Comparison of ENCODE assay signal across 15 mouse cellular contexts in genomic region chr4:139095406-139095805, GRCm38 (mm10). TPM values are rescaled to one million over a fixed set of nuclear protein-coding genes. Genes with fewer than 3 reads are reported as not detected.
A peak's percentile ranks its signal among the peaks of the same experiment; 100 is the strongest.
DNase-seq lines count a peak whose midpoint lies in the region; ATAC-seq lines count a peak whose summit lies in the region.
"Had no signal": no experiment of that assay in that cellular context is flagged by ENCODE, and none has a peak within 500 bp of the region (broad histone marks: within the 10 kb centered on the region; RNA-seq: fewer than 3 reads in every experiment).

No protein-coding gene starts in this region.

- peaks cover 7% of the 10 kb centered on the region; the same call in 1 of the 2 replicates for H3K9me3 ChIP-seq in embryonic facial prominence, embryonic 14.5 days (ENCODE audit: control insufficient read depth, low read length)
- H3K9me3 ChIP-seq in embryonic facial prominence, embryonic 10.5 days = peaks cover 11% of the 10 kb centered on the region; the same call in 1 of the 2 replicates
- H3K9me3 ChIP-seq in kidney, embryonic 14.5 days (ENCODE audit: control insufficient read depth, low read length) = no peaks in the 10 kb centered on the region; the same call in 1 of the 2 replicates
- H3K9me3 ChIP-seq in lung, embryonic 16.5 days (ENCODE audit: control insufficient read depth, low read length) = no peaks in the 10 kb centered on the region
- no peaks in the 10 kb centered on the region; the same call in 1 of the 2 replicates for H3K9me3 ChIP-seq in hindbrain, embryonic 13.5 days
- H3K9me3 ChIP-seq: heart, embryonic 13.5 days; hindbrain, embryonic 15.5 days had no signal

- no peaks in the 10 kb centered on the region for H3K36me3 ChIP-seq in embryonic facial prominence, embryonic 14.5 days (ENCODE audit: control insufficient read depth, insufficient read depth, low read length)
- H3K36me3 ChIP-seq in embryonic facial prominence, embryonic 10.5 days (replicated peaks) = peaks cover 6% of the 10 kb centered on the region
- H3K36me3 ChIP-seq in kidney, embryonic 14.5 days (ENCODE audit: control insufficient read depth, insufficient read depth, low read length) = no peaks in the 10 kb centered on the region
- H3K36me3 ChIP-seq in lung, embryonic 16.5 days (ENCODE audit: control insufficient read depth, insufficient read depth, low read length) = no peaks in the 10 kb centered on the region
- H3K36me3 ChIP-seq in hindbrain, embryonic 13.5 days = no peaks in the 10 kb centered on the region
- H3K36me3 ChIP-seq: heart, embryonic 13.5 days; hindbrain, embryonic 15.5 days; midbrain, embryonic 10.5 days had no signal

- peaks cover 16% of the 10 kb centered on the region; the same call in 1 of the 2 replicates for H3K4me1 ChIP-seq in embryonic facial prominence, embryonic 14.5 days (ENCODE audit: control insufficient read depth, insufficient read depth, low read length)
- peaks cover 40% of the 10 kb centered on the region for H3K4me1 ChIP-seq in embryonic facial prominence, embryonic 10.5 days
- H3K4me1 ChIP-seq in kidney, embryonic 14.5 days (ENCODE audit: control insufficient read depth, insufficient read depth, low read length) = peaks cover 22% of the 10 kb centered on the region
- peaks cover 25% of the 10 kb centered on the region for H3K4me1 ChIP-seq in lung, embryonic 16.5 days (replicated peaks; ENCODE audit: control insufficient read depth, insufficient read depth, low read length)
- H3K4me1 ChIP-seq in hindbrain, embryonic 13.5 days (replicated peaks) = peaks cover 32% of the 10 kb centered on the region

- no peak for ATAC-seq in embryonic facial prominence, embryonic 14.5 days (ENCODE audit: low read depth)
- ATAC-seq in kidney, embryonic 14.5 days (ENCODE audit: low FRiP score, low TSS enrichment) = 0 out of 2 replicates have a peak, but pooled peaks have one; percentile 6
- ATAC-seq in lung, embryonic 16.5 days (ENCODE audit: low read depth) = peak; percentile 31
- no peak for ATAC-seq in hindbrain, embryonic 13.5 days (ENCODE audit: low FRiP score)
- ATAC-seq: forebrain, embryonic 16.5 days had no signal

- DNase-seq in embryonic facial prominence, embryonic 14.5 days (ENCODE audit: low spot score) = peak; percentile 29
- no peak for DNase-seq in embryonic facial prominence, embryonic 10.5 days (ENCODE audit: low spot score)
- DNase-seq in MN1 (ENCODE audit: low spot score) = peak; percentile 53
- DNase-seq in spleen, adult 12 weeks (ENCODE audit: low spot score) = no peak
- no peak for DNase-seq in heart, adult 11 months
- DNase-seq: gastrocnemius, postnatal 25 days had no signal

- H3K27ac ChIP-seq in embryonic facial prominence, embryonic 14.5 days (replicated peaks; ENCODE audit: low read depth, low read length) = 0 out of 2 replicates have a peak overlapping the region, but pooled peaks have one; percentile 21
- no peak overlapping the region for H3K27ac ChIP-seq in embryonic facial prominence, embryonic 10.5 days (replicated peaks)
- no peak overlapping the region for H3K27ac ChIP-seq in kidney, embryonic 14.5 days (ENCODE audit: low read depth, low read length)
- peak overlapping the region; percentile 78 for H3K27ac ChIP-seq in lung, embryonic 16.5 days (ENCODE audit: low read length)
- no peak overlapping the region for H3K27ac ChIP-seq in hindbrain, embryonic 13.5 days
- H3K27ac ChIP-seq: heart, embryonic 13.5 days; hindbrain, embryonic 15.5 days; midbrain, embryonic 10.5 days had no signal

- no peak overlapping the region for H3K4me3 ChIP-seq in embryonic facial prominence, embryonic 14.5 days (ENCODE audit: low read depth, low read length)
- no peak overlapping the region for H3K4me3 ChIP-seq in embryonic facial prominence, embryonic 10.5 days
- no peak overlapping the region for H3K4me3 ChIP-seq in kidney, embryonic 14.5 days (ENCODE audit: low read length)
- no peak overlapping the region for H3K4me3 ChIP-seq in lung, embryonic 16.5 days (ENCODE audit: low read length)
- no peak overlapping the region for H3K4me3 ChIP-seq in hindbrain, embryonic 13.5 days
- H3K4me3 ChIP-seq: heart, embryonic 13.5 days; hindbrain, embryonic 15.5 days; midbrain, embryonic 10.5 days had no signal

- 33% methylated on average over 1 of the region's 1 CpGs for WGBS in embryonic facial prominence, embryonic 14.5 days
- 48% methylated on average over 1 of the region's 1 CpGs for WGBS in embryonic facial prominence, embryonic 10.5 days
- WGBS in kidney, embryonic 14.5 days = 45% methylated on average over 1 of the region's 1 CpGs
- 0% methylated on average over 1 of the region's 1 CpGs for WGBS in lung, embryonic 16.5 days
- WGBS in hindbrain, embryonic 13.5 days = 74% methylated on average over 1 of the region's 1 CpGs

- 0 out of 2 replicates have a peak, but pooled peaks cover 4% of the 10 kb centered on the region for H3K27me3 ChIP-seq in embryonic facial prominence, embryonic 14.5 days (replicated peaks; ENCODE audit: control insufficient read depth, insufficient read depth, low read length)
- peaks cover 49% of the 10 kb centered on the region for H3K27me3 ChIP-seq in embryonic facial prominence, embryonic 10.5 days (replicated peaks; ENCODE audit: low read depth, poor library complexity, severe bottlenecking)
- H3K27me3 ChIP-seq in kidney, embryonic 14.5 days (ENCODE audit: control insufficient read depth, insufficient read depth, low read length) = 0 out of 2 replicates have a peak, but pooled peaks cover 3% of the 10 kb centered on the region
- H3K27me3 ChIP-seq in lung, embryonic 16.5 days (ENCODE audit: control insufficient read depth, insufficient read depth, low read depth, low read length) = peaks cover 7% of the 10 kb centered on the region; the same call in 1 of the 2 replicates
- peaks cover 58% of the 10 kb centered on the region for H3K27me3 ChIP-seq in hindbrain, embryonic 13.5 days

- no peak overlapping the region for H3K4me2 ChIP-seq in embryonic facial prominence, embryonic 14.5 days (ENCODE audit: low read depth, low read length)
- no peak overlapping the region for H3K4me2 ChIP-seq in kidney, embryonic 14.5 days (replicated peaks; ENCODE audit: low read depth, low read length)
- H3K4me2 ChIP-seq in lung, embryonic 16.5 days (ENCODE audit: low read depth, low read length) = no peak overlapping the region
- H3K4me2 ChIP-seq in hindbrain, embryonic 13.5 days = no peak overlapping the region
- H3K4me2 ChIP-seq: heart, embryonic 13.5 days; hindbrain, embryonic 15.5 days had no signal

- H3K9ac ChIP-seq in embryonic facial prominence, embryonic 14.5 days (ENCODE audit: low read depth, low read length) = no peak overlapping the region
- no peak overlapping the region for H3K9ac ChIP-seq in kidney, embryonic 14.5 days (ENCODE audit: low read depth, low read length)
- H3K9ac ChIP-seq in lung, embryonic 16.5 days (ENCODE audit: low read length) = no peak overlapping the region
- no peak overlapping the region for H3K9ac ChIP-seq in hindbrain, embryonic 13.5 days
- H3K9ac ChIP-seq: heart, embryonic 13.5 days; hindbrain, embryonic 15.5 days had no signal

RNA-seq across cellular contexts. Expression of gene Nbl1, which starts 2.6 kb away (rescaled TPM):
- 124 and 133 TPM in 2 replicates for polyA plus RNA-seq in embryonic facial prominence, embryonic 14.5 days (2014; fragmentation: Nextera tagmentation; extraction: Ambion mirVana)
- polyA plus RNA-seq in embryonic facial prominence, embryonic 10.5 days (2016; fragmentation: Nextera tagmentation; extraction: Ambion mirVana) = 51.7 and 80.8 TPM in 2 replicates
- polyA plus RNA-seq in kidney, embryonic 14.5 days (2014; fragmentation: Nextera tagmentation; extraction: Ambion mirVana) = 15.5 and 22.3 TPM in 2 replicates
- 57.4 and 70.9 TPM in 2 replicates for polyA plus RNA-seq in lung, embryonic 16.5 days (2015; fragmentation: Nextera tagmentation; extraction: Ambion mirVana)
- 40.8 and 45.3 TPM in 2 replicates for polyA plus RNA-seq in hindbrain, embryonic 13.5 days (2015; fragmentation: Nextera tagmentation; extraction: Ambion mirVana)

RNA-seq across cellular contexts. Expression of gene Htr6, which starts 20.0 kb away (rescaled TPM):
- polyA plus RNA-seq in embryonic facial prominence, embryonic 14.5 days (2014; fragmentation: Nextera tagmentation; extraction: Ambion mirVana) = 0.17 TPM in 1 of 2 replicates, not detected in the other
- 0.23 and 0.26 TPM in 2 replicates for polyA plus RNA-seq in embryonic facial prominence, embryonic 10.5 days (2016; fragmentation: Nextera tagmentation; extraction: Ambion mirVana)
- 0.10 and 0.12 TPM in 2 replicates for polyA plus RNA-seq in kidney, embryonic 14.5 days (2014; fragmentation: Nextera tagmentation; extraction: Ambion mirVana)
- polyA plus RNA-seq in lung, embryonic 16.5 days (2015; fragmentation: Nextera tagmentation; extraction: Ambion mirVana) = not detected in 2 replicates
- polyA plus RNA-seq in hindbrain, embryonic 13.5 days (2015; fragmentation: Nextera tagmentation; extraction: Ambion mirVana) = 0.18 and 0.27 TPM in 2 replicates
- polyA plus RNA-seq: heart, embryonic 13.5 days; liver, embryonic 16.5 days; midbrain, embryonic 10.5 days; thymus, postnatal 0 days had no signal

RNA-seq across cellular contexts. Expression of gene Minos1, which starts 35.5 kb away (rescaled TPM):
- 468 and 555 TPM in 2 replicates for polyA plus RNA-seq in embryonic facial prominence, embryonic 14.5 days (2014; fragmentation: Nextera tagmentation; extraction: Ambion mirVana)
- 431 and 444 TPM in 2 replicates for polyA plus RNA-seq in embryonic facial prominence, embryonic 10.5 days (2016; fragmentation: Nextera tagmentation; extraction: Ambion mirVana)
- polyA plus RNA-seq in kidney, embryonic 14.5 days (2014; fragmentation: Nextera tagmentation; extraction: Ambion mirVana) = 509 and 677 TPM in 2 replicates
- polyA plus RNA-seq in lung, embryonic 16.5 days (2015; fragmentation: Nextera tagmentation; extraction: Ambion mirVana) = 548 and 571 TPM in 2 replicates
- polyA plus RNA-seq in hindbrain, embryonic 13.5 days (2015; fragmentation: Nextera tagmentation; extraction: Ambion mirVana) = 424 and 441 TPM in 2 replicates

Comparison
In these comparisons a context has a peak if more than half of its experiments do, and no peak if none do; other contexts are left out.
1. DNase-seq: peak in embryonic facial prominence, embryonic 14.5 days (single experiment) and MN1 (single experiment); none in embryonic facial prominence, embryonic 10.5 days (single experiment), spleen, adult 12 weeks (single experiment) and heart, adult 11 months (single experiment).
2. H3K27ac ChIP-seq: peak in embryonic facial prominence, embryonic 14.5 days (single experiment) and lung, embryonic 16.5 days (single experiment); none in embryonic facial prominence, embryonic 10.5 days (single experiment), kidney, embryonic 14.5 days (single experiment) and hindbrain, embryonic 13.5 days (single experiment).
3. ATAC-seq: peak in kidney, embryonic 14.5 days (single experiment) and lung, embryonic 16.5 days (single experiment); none in embryonic facial prominence, embryonic 14.5 days (single experiment) and hindbrain, embryonic 13.5 days (single experiment).